Mouse (Mus musculus): Measurements from ENCODE around the gene Vamp4. TPM values are rescaled to one million over a fixed set of nuclear protein-coding genes. Genes with fewer than 3 reads are reported as not detected.

The Vamp4 gene
- polyA plus RNA-seq, 1 experiment from 2014 or later = 53.4 TPM

DNA sequence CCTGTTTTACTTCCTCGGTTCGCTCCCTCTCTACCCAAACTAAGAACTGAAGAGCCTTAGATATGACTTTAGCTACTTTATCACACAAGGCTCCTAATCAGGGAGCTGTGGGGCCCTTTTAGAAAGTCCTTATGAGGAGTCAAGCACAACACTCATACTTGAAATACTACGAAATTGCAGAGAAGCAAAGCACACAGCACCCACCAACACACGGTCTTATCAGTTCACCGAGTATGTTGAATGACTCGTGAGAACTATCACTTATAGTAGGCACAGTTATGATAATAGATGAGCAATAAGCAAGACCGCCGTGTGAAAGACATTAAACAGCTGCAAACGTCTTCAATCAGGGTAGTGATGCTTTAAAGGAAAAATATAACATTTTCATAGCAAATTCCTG, 17.4 kb upstream of the Vamp4 start:
- WGBS = 79% methylated on average over 9 of the region's 9 CpGs
- Histone ChIP-seq H3K27me3 (replicated peaks) (no peaks in the 10 kb centered on the region), H3K9ac (no peak overlapping the region), H3K27ac (no peak overlapping the region), H3K36me3 (no peaks in the 10 kb centered on the region), H3K4me1 (replicated peaks) (no peaks in the 10 kb centered on the region), H3K4me3 (replicated peaks) (no peak overlapping the region), H3K9me3 (no peaks in the 10 kb centered on the region), H3K4me2 (replicated peaks) (no peak overlapping the region)
- no peak for ATAC-seq

GRCm38 (mm10) chr1:162554193-162554592, 16.1 kb upstream of the Vamp4 start:
- Histone ChIP-seq H3K4me1 (replicated peaks) (no peaks in the 10 kb centered on the region), H3K36me3 (no peaks in the 10 kb centered on the region), H3K9ac (no peak overlapping the region), H3K27ac (no peak overlapping the region), H3K4me3 (replicated peaks) (no peak overlapping the region), H3K9me3 (no peaks in the 10 kb centered on the region), H3K4me2 (replicated peaks) (no peak overlapping the region), H3K27me3 (replicated peaks) (no peaks in the 10 kb centered on the region)
- no peak for ATAC-seq
- WGBS = 80% methylated on average over 3 of the region's 3 CpGs

DNA sequence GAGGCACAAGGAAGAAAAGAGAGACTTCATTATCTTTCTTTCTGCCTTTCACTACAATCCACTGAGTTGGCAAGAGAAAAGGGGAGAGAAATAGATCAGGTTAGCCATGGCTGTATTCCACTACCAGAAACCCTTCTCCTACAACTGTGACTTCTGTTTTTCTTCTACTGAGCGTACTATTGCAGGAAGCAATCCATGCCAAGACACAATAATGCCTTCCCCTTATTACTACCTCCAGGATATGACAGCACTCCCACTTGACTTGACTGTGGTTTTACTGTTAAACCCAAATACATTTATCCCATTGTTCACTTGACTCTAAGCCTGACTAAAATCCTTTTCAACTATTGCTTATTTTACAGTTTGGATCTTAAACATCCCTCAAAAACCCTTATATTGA, 7.1 kb upstream of the Vamp4 start:
- WGBS = 79% methylated on average over 1 of the region's 1 CpGs

DNA sequence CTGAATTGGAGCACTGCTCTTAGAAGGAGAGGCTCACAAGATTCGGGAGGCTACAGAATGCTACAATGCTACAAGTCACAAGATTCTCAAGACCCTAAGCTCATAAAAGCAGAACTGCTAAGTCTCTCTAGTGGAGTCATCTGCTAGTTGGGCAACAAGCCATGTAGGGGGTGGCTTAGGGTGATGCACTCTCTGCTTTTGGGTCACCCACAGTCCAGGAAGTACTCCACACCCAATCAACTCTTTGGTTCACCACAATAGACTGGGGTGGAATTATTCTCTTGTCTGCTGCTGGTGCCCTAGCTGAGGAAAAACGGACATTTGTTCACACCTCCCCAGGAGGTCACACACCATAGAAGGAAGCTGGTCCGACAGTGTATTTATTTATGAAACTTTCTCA, 5.3 kb upstream of the Vamp4 start:
- Histone ChIP-seq H3K27ac (no peak overlapping the region), H3K4me1 (replicated peaks) (no peaks in the 10 kb centered on the region), H3K9ac (no peak overlapping the region), H3K4me3 (replicated peaks) (no peak overlapping the region), H3K4me2 (replicated peaks) (no peak overlapping the region), H3K9me3 (no peaks in the 10 kb centered on the region), H3K27me3 (replicated peaks) (no peaks in the 10 kb centered on the region), H3K36me3 (no peaks in the 10 kb centered on the region)
- ATAC-seq = no peak
- WGBS = 51% methylated on average over 3 of the region's 3 CpGs

More for the DNA sequence above, 7.1 kb upstream of the Vamp4 start:
- Histone ChIP-seq H3K27me3 (replicated peaks) (no peaks in the 10 kb centered on the region), H3K27ac (no peak overlapping the region), H3K4me3 (replicated peaks) (no peak overlapping the region), H3K9ac (no peak overlapping the region), H3K4me1 (replicated peaks) (no peaks in the 10 kb centered on the region), H3K9me3 (no peaks in the 10 kb centered on the region), H3K4me2 (replicated peaks) (no peak overlapping the region), H3K36me3 (no peaks in the 10 kb centered on the region)
- ATAC-seq = no peak

DNA sequence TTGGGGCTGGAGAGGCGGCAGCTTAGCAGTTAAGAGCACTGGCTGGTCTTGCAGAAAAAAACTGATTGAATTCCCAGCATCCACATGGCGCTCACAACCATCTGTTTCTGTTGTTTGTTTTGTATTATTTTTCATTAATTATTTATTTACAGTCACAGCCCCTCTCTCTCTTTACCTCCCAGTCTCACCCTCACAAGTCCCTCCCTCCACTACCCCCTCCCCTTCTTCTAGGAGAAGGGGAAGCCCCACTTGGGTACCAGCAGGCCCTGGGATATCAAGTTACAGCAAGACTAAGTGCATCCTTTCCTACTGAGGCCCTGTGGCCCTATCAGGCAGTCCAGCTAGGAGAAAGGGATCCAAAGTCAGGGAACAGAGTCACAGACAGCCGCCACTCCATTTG, 3.0 kb upstream of the Vamp4 start:
- whole genome bisulfite sequencing = 41% methylated on average over 3 of the region's 3 CpGs
- ATAC-seq = no peak
- Histone ChIP-seq H3K27me3 (replicated peaks) (no peaks in the 10 kb centered on the region), H3K4me3 (replicated peaks) (no peak overlapping the region), H3K36me3 (no peaks in the 10 kb centered on the region), H3K9me3 (no peaks in the 10 kb centered on the region), H3K9ac (no peak overlapping the region), H3K27ac (no peak overlapping the region), H3K4me2 (replicated peaks) (no peak overlapping the region), H3K4me1 (replicated peaks) (no peaks in the 10 kb centered on the region)

GRCm38 (mm10) chr1:162570931-162571601, 751 bp downstream of the Vamp4 start:
- no peaks in the 10 kb centered on the region for H3K9me3 ChIP-seq
- H3K27me3 ChIP-seq (replicated peaks) = no peaks in the 10 kb centered on the region
- ATAC-seq = peak; percentile 64
- peak overlapping the region; percentile 97 for H3K9ac ChIP-seq
- WGBS = under 1% methylated on average over 45 of the region's 46 CpGs
- peak overlapping the region; percentile 96 for H3K4me3 ChIP-seq (replicated peaks)
- peak overlapping the region; percentile 82 for H3K27ac ChIP-seq
- H3K4me2 ChIP-seq (replicated peaks) = peak overlapping the region; percentile 71
- no peaks in the 10 kb centered on the region for H3K4me1 ChIP-seq (replicated peaks)
- H3K36me3 ChIP-seq = 0 out of 2 replicates have a peak, but pooled peaks cover 7% of the 10 kb centered on the region

GRCm38 (mm10) chr1:162575098-162575497, 4.8 kb downstream of the Vamp4 start:
- Histone ChIP-seq H3K27me3 (replicated peaks) (no peaks in the 10 kb centered on the region), H3K4me1 (replicated peaks) (no peaks in the 10 kb centered on the region), H3K4me3 (replicated peaks) (no peak overlapping the region), H3K27ac (no peak overlapping the region), H3K9ac (no peak overlapping the region), H3K4me2 (replicated peaks) (no peak overlapping the region), H3K9me3 (no peaks in the 10 kb centered on the region), H3K36me3 (0 out of 2 replicates have a peak, but pooled peaks cover 7% of the 10 kb centered on the region)
- WGBS = 97% methylated on average over 3 of the region's 3 CpGs
- no peak for ATAC-seq

DNA sequence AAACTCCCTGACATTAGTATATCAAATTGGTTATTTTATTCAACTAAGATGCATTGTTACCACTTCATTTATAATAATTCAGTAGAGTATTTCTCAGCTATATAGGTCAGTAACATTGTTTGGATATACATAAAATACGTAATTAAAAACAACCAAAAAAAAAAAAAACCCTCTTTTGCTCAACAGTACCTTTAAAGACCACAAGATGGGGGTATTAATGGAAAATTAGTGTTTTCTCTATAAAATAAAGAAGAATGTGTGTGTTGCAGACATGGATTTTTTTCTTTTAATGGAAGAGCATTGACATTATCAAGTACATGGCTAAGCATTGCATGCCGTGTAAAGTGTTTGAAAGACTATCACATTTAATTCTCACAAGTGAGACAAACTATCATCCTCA, 12.6 kb downstream of the Vamp4 start:
- ATAC-seq = no peak
- H3K27ac ChIP-seq = no peak overlapping the region
- H3K9ac ChIP-seq = no peak overlapping the region
- WGBS = 77% methylated on average over 2 of the region's 2 CpGs
- no peak overlapping the region for H3K4me3 ChIP-seq (replicated peaks)
- no peak overlapping the region for H3K4me2 ChIP-seq (replicated peaks)
- H3K27me3 ChIP-seq (replicated peaks) = no peaks in the 10 kb centered on the region
- no peaks in the 10 kb centered on the region for H3K9me3 ChIP-seq
- no peaks in the 10 kb centered on the region for H3K36me3 ChIP-seq
- H3K4me1 ChIP-seq (replicated peaks) = no peaks in the 10 kb centered on the region

GRCm38 (mm10) chr1:162586282-162586681, 16.0 kb downstream of the Vamp4 start:
- ATAC-seq = no peak
- Histone ChIP-seq H3K9ac (no peak overlapping the region), H3K4me2 (replicated peaks) (no peak overlapping the region), H3K27ac (no peak overlapping the region), H3K36me3 (no peaks in the 10 kb centered on the region), H3K9me3 (no peaks in the 10 kb centered on the region), H3K27me3 (replicated peaks) (no peaks in the 10 kb centered on the region), H3K4me3 (replicated peaks) (no peak overlapping the region), H3K4me1 (replicated peaks) (no peaks in the 10 kb centered on the region)
- WGBS = 61% methylated on average over 4 of the region's 4 CpGs

GRCm38 (mm10) chr1:162588606-162589005, 18.3 kb downstream of the Vamp4 start:
- H3K4me3 ChIP-seq (replicated peaks) = no peak overlapping the region
- H3K36me3 ChIP-seq = no peaks in the 10 kb centered on the region
- no peaks in the 10 kb centered on the region for H3K4me1 ChIP-seq (replicated peaks)
- H3K27ac ChIP-seq = no peak overlapping the region
- WGBS = 52% methylated on average over 3 of the region's 3 CpGs
- no peak overlapping the region for H3K4me2 ChIP-seq (replicated peaks)
- no peaks in the 10 kb centered on the region for H3K27me3 ChIP-seq (replicated peaks)
- ATAC-seq = no peak
- no peak overlapping the region for H3K9ac ChIP-seq
- no peaks in the 10 kb centered on the region for H3K9me3 ChIP-seq

GRCm38 (mm10) chr1:162589443-162589842, 19.1 kb downstream of the Vamp4 start:
- H3K4me3 ChIP-seq (replicated peaks) = no peak overlapping the region
- H3K9me3 ChIP-seq = no peaks in the 10 kb centered on the region
- H3K27ac ChIP-seq = no peak overlapping the region
- H3K27me3 ChIP-seq (replicated peaks) = no peaks in the 10 kb centered on the region
- ATAC-seq = no peak
- H3K36me3 ChIP-seq = no peaks in the 10 kb centered on the region
- H3K9ac ChIP-seq = no peak overlapping the region
- no peaks in the 10 kb centered on the region for H3K4me1 ChIP-seq (replicated peaks)
- WGBS = 27% methylated on average over 9 of the region's 9 CpGs
- no peak overlapping the region for H3K4me2 ChIP-seq (replicated peaks)

DNA sequence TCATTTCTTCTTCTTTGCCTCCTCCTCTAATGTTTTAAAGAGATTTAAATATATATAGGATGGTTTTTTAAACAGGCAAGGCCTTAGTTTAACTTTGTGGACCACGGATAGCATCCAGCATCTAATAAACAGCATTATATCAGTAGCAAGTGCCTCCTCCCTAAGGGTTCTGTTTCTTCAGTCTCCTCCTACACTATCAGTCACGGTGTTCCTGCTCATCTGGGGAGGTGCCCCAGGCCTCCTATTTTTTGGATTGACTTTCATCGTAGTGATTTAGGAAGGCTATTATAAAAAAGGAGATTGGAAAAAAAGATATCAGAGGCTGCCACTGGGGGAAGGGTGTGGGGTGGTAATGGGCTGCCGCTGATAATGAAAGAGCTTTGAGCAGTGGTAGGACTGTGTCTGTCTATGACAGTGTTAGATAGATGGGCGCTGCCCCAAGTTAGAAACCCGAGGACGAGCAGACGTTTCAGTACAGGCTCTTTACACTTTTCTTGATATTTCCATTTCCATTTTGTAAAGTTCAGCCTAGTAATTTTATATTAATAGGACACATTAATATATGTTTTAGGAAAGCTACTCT, 20.2 kb downstream of the Vamp4 start:
- H3K4me1 ChIP-seq (replicated peaks) = no peaks in the 10 kb centered on the region
- WGBS = 75% methylated on average over 8 of the region's 8 CpGs

More for the DNA sequence above, 20.2 kb downstream of the Vamp4 start:
- H3K27ac ChIP-seq = no peak overlapping the region
- no peaks in the 10 kb centered on the region for H3K27me3 ChIP-seq (replicated peaks)
- no peaks in the 10 kb centered on the region for H3K9me3 ChIP-seq
- H3K36me3 ChIP-seq = no peaks in the 10 kb centered on the region
- no peak for ATAC-seq
- H3K4me2 ChIP-seq (replicated peaks) = no peak overlapping the region
- H3K4me3 ChIP-seq (replicated peaks) = no peak overlapping the region
- no peak overlapping the region for H3K9ac ChIP-seq
